Mouse (Mus musculus): ENCODE measurements around the gene Nf1. TPM values are rescaled to one million over a fixed set of nuclear protein-coding genes. Genes with fewer than 3 reads are reported as not detected.

Gene Nf1
- polyA plus RNA-seq (2014; fragmentation: Illumina TruSeq; extraction: RNeasy Lipid Tissue Mini Kit (QIAGEN cat#74804); ENCODE audit: low read depth, low replicate concordance): 49.9 TPM

GRCm38 (mm10) chr11:79339234-79339807, at the start of gene Nf1:
Nf1 (plus strand) TSS chr11:79339693.

GRCm38 (mm10) chr11:79296856-79297491, 42.5 kb upstream of the Nf1 start, which contains the start of gene Gm9964:
Gm9964 (minus strand) TSS chr11:79296906.

GRCm38 (mm10) chr11:79503845-79504244, 164.4 kb downstream of the Nf1 start, which contains the start of gene Omg:
Omg (minus strand) TSS chr11:79504084.

GRCm38 (mm10) chr11:79523560-79524309, 184.2 kb downstream of the Nf1 start, which contains the start of gene Evi2b:
Evi2b (minus strand) TSS chr11:79523762.

GRCm38 (mm10) chr11:79530333-79530761, 190.9 kb downstream of the Nf1 start, which contains the start of the genes Evi2 and Evi2a:
Evi2 (minus strand) TSS chr11:79530589.
Evi2a (minus strand) TSS chr11:79530609.

GRCm38 (mm10) chr11:79590664-79591590, 251.4 kb downstream of the Nf1 start, which contains the start of gene Rab11fip4:
Rab11fip4 (plus strand) TSS chr11:79591212.

Other genes starting within 250 kb of the Nf1 start
- gene Ksr1, start 193.3 kb upstream of the Nf1 start, polyA plus RNA-seq (2014; fragmentation: Illumina TruSeq; extraction: RNeasy Lipid Tissue Mini Kit (QIAGEN cat#74804); ENCODE audit: low read depth, low replicate concordance): 0.52 TPM
- 101 TPM for gene Wsb1, start 85.0 kb upstream of the Nf1 start, polyA plus RNA-seq (2014; fragmentation: Illumina TruSeq; extraction: RNeasy Lipid Tissue Mini Kit (QIAGEN cat#74804); ENCODE audit: low read depth, low replicate concordance)
- not detected for gene Gm9964, start 42.8 kb upstream of the Nf1 start, polyA plus RNA-seq (2014; fragmentation: Illumina TruSeq; extraction: RNeasy Lipid Tissue Mini Kit (QIAGEN cat#74804); ENCODE audit: low read depth, low replicate concordance)
- gene Omg, start 164.4 kb downstream of the Nf1 start, polyA plus RNA-seq (2014; fragmentation: Illumina TruSeq; extraction: RNeasy Lipid Tissue Mini Kit (QIAGEN cat#74804); ENCODE audit: low read depth, low replicate concordance): 30.3 TPM
- 8.4 TPM for gene Evi2b, start 184.1 kb downstream of the Nf1 start, polyA plus RNA-seq (2014; fragmentation: Illumina TruSeq; extraction: RNeasy Lipid Tissue Mini Kit (QIAGEN cat#74804); ENCODE audit: low read depth, low replicate concordance)
- 0.35 TPM for gene Evi2, start 190.9 kb downstream of the Nf1 start, polyA plus RNA-seq (2014; fragmentation: Illumina TruSeq; extraction: RNeasy Lipid Tissue Mini Kit (QIAGEN cat#74804); ENCODE audit: low read depth, low replicate concordance)
- gene Evi2a, start 190.9 kb downstream of the Nf1 start, polyA plus RNA-seq (2014; fragmentation: Illumina TruSeq; extraction: RNeasy Lipid Tissue Mini Kit (QIAGEN cat#74804); ENCODE audit: low read depth, low replicate concordance): 6.0 TPM